Mouse (Mus musculus) heart, adult 2 months (tissue): ENCODE data around the gene Lmln.

Experiments
- CTCF ChIP-seq: fragments of 200-600 bp; IDR thresholded peaks from 2 replicates; pipeline ENCODE4 v1.8.1; 2022; ENCODE audit warnings: antibody characterized with exemption, mild to moderate bottlenecking, moderate library complexity
- POLR2A ChIP-seq: fragments of 200-500 bp; IDR thresholded peaks from 2 replicates; pipeline ENCODE4 v1.6.1; 2011; ENCODE audit warnings: mild to moderate bottlenecking, low read depth, low read length, control low read depth; ENCODE audit not compliant: insufficient read depth

GRCm38 (mm10) chr16:33017677-33018349, 44.5 kb upstream of the Lmln start:
- TF ChIP-seq POLR2A (no peak), CTCF (no peak)
